Comparison of ENCODE assay signal across 12 mouse cellular contexts in the genomic region with DNA sequence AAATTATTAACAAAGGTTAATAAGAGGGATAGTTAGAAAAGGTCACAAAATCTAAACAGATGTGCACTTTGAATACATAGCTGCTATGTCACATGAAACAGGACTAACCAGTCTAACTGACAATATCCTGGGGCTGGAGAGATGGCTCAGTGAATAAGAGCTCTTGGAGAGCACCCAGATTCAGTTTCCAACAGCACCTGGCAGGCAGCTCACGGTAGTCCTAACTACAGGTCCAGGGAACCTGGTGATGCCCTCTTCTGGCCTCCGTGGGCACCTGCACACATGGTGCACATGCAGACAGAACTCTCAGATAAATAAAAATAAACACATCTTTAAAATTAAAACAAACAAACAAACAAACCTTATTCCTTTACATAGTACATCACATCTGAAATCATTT. TPM values are rescaled to one million over a fixed set of nuclear protein-coding genes. Genes with fewer than 3 reads are reported as not detected.
DNase-seq lines count a peak whose midpoint lies in the region; ATAC-seq and TF ChIP-seq lines count a peak whose summit lies in the region.
"Had no signal": no experiment of that assay in that cellular context is flagged by ENCODE, and none has a peak within 500 bp of the region (broad histone marks: within the 10 kb centered on the region; RNA-seq: fewer than 3 reads in every experiment).

No protein-coding gene starts in this region.

- peaks cover 11% of the 10 kb centered on the region; the same call in 1 of the 2 replicates for H3K36me3 ChIP-seq in heart, postnatal 0 days (replicated peaks; ENCODE audit: control insufficient read depth, insufficient read depth, low read length)
- H3K36me3 ChIP-seq in stomach, postnatal 0 days (ENCODE audit: control insufficient read depth, insufficient read depth, low read length) = no peaks in the 10 kb centered on the region
- H3K36me3 ChIP-seq in hindbrain, embryonic 11.5 days (ENCODE audit: control insufficient read depth, insufficient read depth, low read length) = 0 out of 2 replicates have a peak, but pooled peaks cover 5% of the 10 kb centered on the region

- no peak overlapping the region for H3K27ac ChIP-seq in heart, postnatal 0 days (ENCODE audit: low read depth)
- no peak overlapping the region for H3K27ac ChIP-seq in bone marrow, adult 2 months (ENCODE audit: control insufficient read depth, insufficient read depth, low read depth, low read length, poor library complexity)
- H3K27ac ChIP-seq in stomach, postnatal 0 days (replicated peaks) = no peak overlapping the region
- H3K27ac ChIP-seq in hindbrain, embryonic 11.5 days (ENCODE audit: low read depth, low read length) = no peak overlapping the region
- H3K27ac ChIP-seq: hindbrain, embryonic 10.5 days; neural tube, embryonic 13.5 days had no signal

- no peak for TF ChIP-seq POLR2A in bone marrow, adult 2 months (IDR thresholded peaks at IDR 0.05; ENCODE audit: borderline replicate concordance, control insufficient read depth, low read depth, low read length)

- no peak for ATAC-seq in heart, postnatal 0 days (ENCODE audit: insufficient read depth, low read depth)
- ATAC-seq in stomach, postnatal 0 days (ENCODE audit: low FRiP score, low TSS enrichment) = no peak
- no peak for ATAC-seq in hindbrain, embryonic 11.5 days (ENCODE audit: low FRiP score)

- no peak for TF ChIP-seq EP300 in heart, postnatal 0 days (IDR thresholded peaks at IDR 0.05; ENCODE audit: low read depth)
- no peak for TF ChIP-seq EP300 in stomach, postnatal 0 days (optimal IDR thresholded peaks at IDR 0.05)

- no peak for DNase-seq in heart, postnatal 0 days (ENCODE audit: low spot score)
- no peak for DNase-seq in heart, adult 18-20 months
- peak; percentile 19 for DNase-seq in thymus, postnatal 0 days (ENCODE audit: low spot score)
- no peak for DNase-seq in thymus, postnatal 36 days
- DNase-seq in stomach, postnatal 0 days (ENCODE audit: low spot score) = no peak
- no peak for DNase-seq in hindbrain, embryonic 11.5 days (ENCODE audit: low spot score)
- DNase-seq in layer of hippocampus, adult 11-12 months (ENCODE audit: low spot score) = no peak
- DNase-seq: right cerebral cortex, postnatal 4 days had no signal

- 0 out of 2 replicates have a peak, but pooled peaks have one; percentile 3 for TF ChIP-seq CTCF in heart, postnatal 0 days (IDR thresholded peaks at IDR 0.05; ENCODE audit: low read depth)
- TF ChIP-seq CTCF in bone marrow, adult 2 months (IDR thresholded peaks at IDR 0.05; ENCODE audit: control insufficient read depth, insufficient read depth, low read length) = peak; percentile 33; the same call in 1 of the 2 replicates
- peak; percentile 49 for TF ChIP-seq CTCF in stomach, postnatal 0 days (IDR thresholded peaks at IDR 0.05; ENCODE audit: low read depth)

- no peaks in the 10 kb centered on the region for H3K9me3 ChIP-seq in heart, postnatal 0 days (replicated peaks; ENCODE audit: control insufficient read depth, low read length)
- H3K9me3 ChIP-seq in stomach, postnatal 0 days (ENCODE audit: control insufficient read depth, low read length) = no peaks in the 10 kb centered on the region
- no peaks in the 10 kb centered on the region for H3K9me3 ChIP-seq in hindbrain, embryonic 11.5 days (ENCODE audit: control insufficient read depth, low read length)
- H3K9me3 ChIP-seq: hindbrain, embryonic 10.5 days; neural tube, embryonic 13.5 days had no signal

- 83% methylated on average over 2 of the region's 2 CpGs for WGBS in heart, postnatal 0 days
- 68% methylated on average over 2 of the region's 2 CpGs for WGBS in bone marrow, adult 2 months
- WGBS in stomach, postnatal 0 days = 78% methylated on average over 2 of the region's 2 CpGs
- WGBS in hindbrain, embryonic 11.5 days = 84% methylated on average over 2 of the region's 2 CpGs

- peaks cover 25% of the 10 kb centered on the region for H3K4me1 ChIP-seq in heart, postnatal 0 days (ENCODE audit: control insufficient read depth, insufficient read depth)
- H3K4me1 ChIP-seq in bone marrow, adult 2 months (ENCODE audit: control insufficient read depth, insufficient read depth, low read length) = peaks cover 3% of the 10 kb centered on the region
- H3K4me1 ChIP-seq in stomach, postnatal 0 days (replicated peaks; ENCODE audit: control insufficient read depth, insufficient read depth) = peaks cover 4% of the 10 kb centered on the region; the same call in 1 of the 2 replicates
- H3K4me1 ChIP-seq in hindbrain, embryonic 11.5 days (replicated peaks; ENCODE audit: control insufficient read depth, insufficient read depth, low read length) = 0 out of 2 replicates have a peak, but pooled peaks cover 2% of the 10 kb centered on the region

- no peak overlapping the region for H3K4me3 ChIP-seq in heart, postnatal 0 days (ENCODE audit: low read depth, low read length)
- H3K4me3 ChIP-seq in bone marrow, adult 2 months (replicated peaks; ENCODE audit: control insufficient read depth, low read depth, low read length) = no peak overlapping the region
- H3K4me3 ChIP-seq in stomach, postnatal 0 days (ENCODE audit: low read depth, low read length) = no peak overlapping the region
- no peak overlapping the region for H3K4me3 ChIP-seq in hindbrain, embryonic 11.5 days (ENCODE audit: low read depth, low read length)
- H3K4me3 ChIP-seq: hindbrain, embryonic 10.5 days; neural tube, embryonic 13.5 days had no signal

- no peak overlapping the region for H3K9ac ChIP-seq in heart, postnatal 0 days (replicated peaks; ENCODE audit: low read depth, low read length)
- H3K9ac ChIP-seq in stomach, postnatal 0 days (ENCODE audit: low read length) = no peak overlapping the region
- no peak overlapping the region for H3K9ac ChIP-seq in hindbrain, embryonic 11.5 days (ENCODE audit: low read depth, low read length)
- H3K9ac ChIP-seq: neural tube, embryonic 13.5 days had no signal

- H3K27me3 ChIP-seq in heart, postnatal 0 days (ENCODE audit: control insufficient read depth, insufficient read depth, low read length) = no peaks in the 10 kb centered on the region
- no peaks in the 10 kb centered on the region for H3K27me3 ChIP-seq in stomach, postnatal 0 days (ENCODE audit: control insufficient read depth, insufficient read depth, low read length)
- no peaks in the 10 kb centered on the region for H3K27me3 ChIP-seq in hindbrain, embryonic 11.5 days (ENCODE audit: control insufficient read depth, insufficient read depth, low read length)
- H3K27me3 ChIP-seq: neural tube, embryonic 13.5 days had no signal

- H3K4me2 ChIP-seq in heart, postnatal 0 days (ENCODE audit: low read depth, low read length) = no peak overlapping the region
- no peak overlapping the region for H3K4me2 ChIP-seq in stomach, postnatal 0 days (replicated peaks; ENCODE audit: low read depth)
- no peak overlapping the region for H3K4me2 ChIP-seq in hindbrain, embryonic 11.5 days (replicated peaks; ENCODE audit: low read depth, low read length)
- H3K4me2 ChIP-seq: midbrain, embryonic 11.5 days; neural tube, embryonic 13.5 days had no signal

RNA-seq across cellular contexts. Expression of a gene that starts 4.0 kb away (rescaled TPM):
- total RNA-seq in heart, postnatal 0 days (2014; rRNA removed; ENCODE audit: low replicate concordance) = 71.1 and 72.3 TPM in 2 replicates
- 24.3 and 27.1 TPM in 2 replicates for polyA plus RNA-seq in heart, postnatal 0 days (2015; fragmentation: Nextera tagmentation; extraction: Ambion mirVana)
- 10 to 100 TPM; 78.2 to 80.3 TPM for total RNA-seq in heart, adult 18-20 months (2021)
- 36.7 and 50.8 TPM in 2 replicates for polyA plus RNA-seq in thymus, postnatal 0 days (2015; fragmentation: Nextera tagmentation; extraction: Ambion mirVana)
- 20.1 and 31.2 TPM in 2 replicates for polyA plus RNA-seq in bone marrow, adult 2 months (2011; ENCODE audit: insufficient read depth, insufficient read length, low replicate concordance, missing spikeins)
- polyA plus RNA-seq in stomach, postnatal 0 days (2015; fragmentation: Nextera tagmentation; extraction: Ambion mirVana) = 24.7 and 25.2 TPM in 2 replicates
- 35.0 and 44.5 TPM in 2 replicates for polyA plus RNA-seq in hindbrain, embryonic 11.5 days (2014; fragmentation: Nextera tagmentation; extraction: Ambion mirVana)
